Mouse (Mus musculus): ENCODE data around the gene Hnrnpa0. TPM values are rescaled to one million over a fixed set of nuclear protein-coding genes. Genes with fewer than 3 reads are reported as not detected.
"Not testable (repeated sequence)": the region's sequence is repeated elsewhere in the genome, so short reads cannot be mapped to it uniquely, and the experiment has no call there.

Hnrnpa0 gene
- total RNA-seq (2014; fragmentation: Nextera tagmentation) (112 and 130 TPM in 2 replicates), total RNA-seq (2017) (77.9 and 83.8 TPM in 2 replicates)

GRCm38 (mm10) chr13:58128396-58128767 lies at the start of gene Hnrnpa0:
Gene Hnrnpa0 (minus strand): TSS chr13:58128556.
- peak; percentile 71 for ATAC-seq (replicated peaks; ENCODE audit: poor library complexity, severe bottlenecking)

DNA sequence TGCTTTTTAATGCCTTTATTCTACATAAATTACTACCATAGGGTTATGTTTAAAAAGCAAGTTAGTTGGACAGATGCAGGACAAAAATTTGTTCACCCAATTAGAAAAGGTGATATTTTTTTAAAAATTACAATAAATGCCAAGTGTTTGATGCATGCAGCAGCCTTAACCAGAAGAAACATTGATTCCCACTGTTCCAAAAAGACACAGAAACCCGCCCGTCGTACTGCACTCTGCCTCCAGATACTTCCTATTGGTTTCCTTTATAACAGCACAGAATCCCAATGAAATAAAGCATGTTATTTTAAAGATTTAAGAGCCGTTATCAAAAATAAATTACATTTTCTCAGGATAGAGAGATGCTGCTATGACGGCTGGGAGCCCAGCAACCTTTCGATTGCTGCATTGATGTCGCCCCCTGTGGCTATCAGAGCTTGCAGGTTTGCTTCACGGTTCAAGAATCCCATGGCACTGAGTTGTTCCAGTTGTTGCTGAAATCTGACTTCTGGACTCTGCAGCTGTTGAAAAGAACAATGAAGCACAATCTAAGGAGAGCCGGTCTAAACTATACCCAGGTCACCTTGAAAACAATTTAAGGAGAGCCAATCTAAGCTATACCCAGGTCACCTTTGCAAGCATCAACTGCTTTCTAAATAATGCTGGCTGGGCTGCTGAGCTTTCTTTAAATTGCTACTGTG lies 49.3 kb upstream of the Hnrnpa0 start:
- no peak for ATAC-seq (replicated peaks; ENCODE audit: poor library complexity, severe bottlenecking)

DNA sequence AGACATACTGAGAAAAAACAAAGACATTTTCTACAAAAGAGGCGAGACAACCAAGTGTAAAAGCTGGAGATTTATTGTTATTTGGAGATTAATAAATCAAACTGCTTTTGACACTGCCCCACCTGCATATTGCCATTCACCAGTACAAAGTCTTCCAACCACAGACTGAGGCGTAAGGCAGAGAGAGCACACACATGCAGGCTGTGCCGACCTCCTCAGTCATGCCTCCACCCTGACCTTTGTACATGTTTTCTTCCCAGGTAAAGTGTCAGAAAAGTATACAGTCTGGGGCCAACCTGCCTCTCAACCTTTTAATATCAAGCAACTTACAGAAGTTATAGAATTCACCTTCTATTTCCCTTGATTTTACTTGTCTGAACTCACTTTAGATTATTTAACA lies 47.7 kb upstream of the Hnrnpa0 start:
- ATAC-seq (replicated peaks; ENCODE audit: poor library complexity, severe bottlenecking) = no peak

- ATAC-seq (replicated peaks; ENCODE audit: poor library complexity, severe bottlenecking) = no peak
Observed at GRCm38 (mm10) chr13:58168119-58168518, 39.8 kb upstream of the Hnrnpa0 start.

DNA sequence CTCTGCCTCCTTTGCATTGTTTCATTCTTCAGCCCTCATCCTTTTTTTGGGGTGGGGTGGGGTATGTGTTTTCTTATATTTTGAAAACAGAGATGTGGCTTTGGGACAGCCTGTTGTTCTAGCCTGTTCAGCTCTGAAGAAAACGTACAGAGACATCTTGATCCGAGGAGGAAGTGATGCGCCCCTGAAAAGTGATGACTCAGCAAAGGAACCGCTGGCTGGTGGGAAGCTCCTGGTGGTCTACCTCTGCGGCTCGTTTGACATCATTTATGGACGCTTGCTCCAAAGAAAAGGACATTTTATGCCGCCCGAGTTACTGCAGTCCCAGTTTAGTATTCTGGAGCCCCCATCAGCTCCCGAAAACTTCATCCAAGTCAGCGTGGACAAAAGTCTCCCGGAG lies 35.0 kb upstream of the Hnrnpa0 start:
- no peak for ATAC-seq (replicated peaks; ENCODE audit: poor library complexity, severe bottlenecking)

- no peak for ATAC-seq (replicated peaks; ENCODE audit: poor library complexity, severe bottlenecking)
Observed at GRCm38 (mm10) chr13:58160761-58161160, 32.4 kb upstream of the Hnrnpa0 start.

DNA sequence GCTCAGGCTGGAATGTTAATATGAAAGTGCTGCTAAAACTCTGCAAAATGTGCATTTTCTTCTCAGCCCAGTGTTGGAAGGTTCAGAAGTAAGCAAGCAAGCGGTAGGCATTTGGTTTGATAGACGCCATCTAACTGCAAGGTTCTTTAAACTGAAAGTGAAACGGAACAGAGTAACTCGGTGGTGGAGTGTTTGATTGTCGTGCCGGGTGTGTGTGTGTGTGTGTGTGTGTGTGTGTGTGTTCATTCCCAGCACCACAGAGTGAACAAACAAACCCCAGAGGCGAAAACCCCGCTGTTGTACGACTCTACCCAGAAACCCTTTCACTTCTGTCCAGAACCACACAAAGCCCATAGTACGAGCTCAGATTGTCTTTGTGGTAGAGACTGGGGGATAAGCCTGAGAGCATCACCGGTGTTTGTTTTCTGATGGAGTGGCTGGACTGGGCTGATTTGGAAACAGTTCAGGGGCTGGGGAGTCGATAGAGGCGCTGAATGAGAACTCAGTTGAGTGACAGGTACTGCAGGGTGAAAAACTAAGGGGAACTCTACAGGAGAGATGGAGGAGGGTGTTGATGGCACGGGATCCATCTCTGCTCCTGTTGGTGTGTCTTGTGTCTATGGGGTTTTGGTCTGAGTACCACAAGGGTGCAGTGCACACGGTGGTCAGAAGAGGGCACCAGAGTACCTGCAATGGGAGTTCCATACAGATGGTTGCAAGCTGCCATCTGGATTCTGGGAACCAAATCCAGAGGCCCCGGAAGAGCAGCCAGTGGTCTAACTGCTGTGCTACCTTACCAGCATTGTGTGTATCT lies 29.9 kb upstream of the Hnrnpa0 start:
- ATAC-seq (replicated peaks; ENCODE audit: poor library complexity, severe bottlenecking) = peak; percentile 81

DNA sequence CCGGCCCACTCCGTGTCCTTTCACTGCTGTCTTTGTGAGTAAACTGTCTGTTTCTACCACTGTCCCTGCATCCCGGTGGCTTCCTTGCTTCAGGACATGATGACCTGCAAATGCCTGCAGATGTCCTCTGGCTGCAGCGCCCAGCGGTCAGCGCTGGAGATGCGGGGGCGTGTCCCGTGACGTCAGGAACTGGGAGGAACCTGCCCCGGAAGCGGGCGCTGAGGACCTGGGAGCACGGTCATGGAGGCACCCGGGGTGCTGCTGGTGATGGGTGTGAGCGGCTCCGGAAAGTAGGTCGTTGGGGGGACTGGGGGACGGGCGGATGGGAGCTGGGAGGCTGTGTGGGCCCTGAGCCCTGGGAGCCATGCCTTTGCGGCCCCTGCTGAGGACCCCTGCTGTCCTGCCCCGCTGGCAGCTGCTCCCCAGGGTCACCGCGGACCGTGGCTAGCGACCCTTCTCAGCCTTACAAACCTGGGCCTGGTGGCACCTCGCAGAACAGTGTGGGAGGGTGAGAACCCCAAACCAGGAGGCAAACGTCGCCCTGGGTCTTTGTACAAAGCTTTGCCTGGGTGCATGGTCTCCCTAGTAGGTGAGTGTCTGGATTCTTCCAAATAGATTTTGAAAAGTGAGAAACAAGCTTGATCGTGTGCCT lies 29.2 kb upstream of the Hnrnpa0 start, which contains the start of gene Idnk:
Gene Idnk (plus strand): TSS at position 203 of the 652 bp plus-strand sequence.
- ATAC-seq (replicated peaks; ENCODE audit: poor library complexity, severe bottlenecking) = peak; percentile 84

DNA sequence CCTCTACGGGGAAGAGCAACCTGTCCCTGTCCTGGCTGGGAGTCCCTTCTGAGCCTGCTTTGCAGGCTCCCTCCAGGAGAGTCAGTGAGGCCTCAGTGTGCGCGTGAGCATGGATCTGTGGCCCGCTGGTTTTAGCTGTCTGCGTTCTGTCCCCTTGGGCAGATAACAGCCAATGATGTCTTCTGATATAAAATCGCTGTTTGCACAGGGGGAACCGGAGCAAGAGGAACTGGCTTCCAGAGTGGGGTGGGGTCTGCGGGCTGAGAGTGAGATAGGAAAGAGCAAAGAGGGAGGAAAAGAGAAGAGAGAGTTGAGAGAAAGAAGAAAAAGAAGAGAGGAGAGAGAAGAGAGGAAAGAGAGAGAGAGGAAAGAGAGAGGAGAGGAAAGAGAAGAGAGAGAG lies 28.7 kb upstream of the Hnrnpa0 start:
- ATAC-seq (replicated peaks; ENCODE audit: poor library complexity, severe bottlenecking) = no peak

DNA sequence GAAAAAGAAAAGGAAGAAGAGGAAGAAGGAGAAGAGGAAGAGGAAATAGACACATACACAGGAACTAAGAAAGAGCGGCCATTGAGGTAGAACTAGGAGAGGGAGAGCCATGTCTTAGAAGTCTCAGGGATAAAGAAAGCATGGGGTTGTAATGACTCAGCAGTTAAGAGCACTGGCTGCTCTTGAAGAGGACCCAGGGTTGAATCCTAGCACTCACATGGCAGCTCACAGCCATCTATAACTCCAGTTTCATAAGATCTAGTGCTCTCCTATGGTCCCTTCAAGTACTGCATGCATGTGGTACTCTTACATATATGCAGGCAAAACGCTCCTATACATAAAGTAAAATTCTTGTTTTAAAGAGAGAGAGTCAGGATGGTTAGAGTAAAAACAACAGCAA lies 27.7 kb upstream of the Hnrnpa0 start:
- ATAC-seq (replicated peaks; ENCODE audit: poor library complexity, severe bottlenecking) = no peak

GRCm38 (mm10) chr13:58150442-58150841 lies 22.1 kb upstream of the Hnrnpa0 start:
- no peak for ATAC-seq (replicated peaks; ENCODE audit: poor library complexity, severe bottlenecking)

DNA sequence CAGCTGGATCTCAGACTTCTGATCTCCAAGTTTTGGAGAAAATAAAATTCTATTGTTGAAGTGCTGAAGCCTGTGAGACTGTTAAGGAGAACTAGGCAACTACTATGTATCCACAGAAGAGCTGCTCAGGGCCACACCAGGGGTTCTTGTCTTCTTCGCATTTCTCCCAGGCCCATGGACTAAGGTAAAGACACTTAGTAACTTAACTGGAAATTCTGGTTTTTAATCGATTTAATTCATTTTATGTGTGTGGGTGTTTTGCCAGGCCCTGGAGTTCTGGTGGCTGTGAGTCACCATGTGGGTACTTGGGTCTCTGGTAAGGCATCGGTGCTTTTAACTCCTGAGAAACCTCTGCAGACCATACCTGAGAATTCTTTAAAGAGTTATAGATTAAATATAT lies 21.3 kb upstream of the Hnrnpa0 start:
- ATAC-seq (replicated peaks; ENCODE audit: poor library complexity, severe bottlenecking) = no peak

DNA sequence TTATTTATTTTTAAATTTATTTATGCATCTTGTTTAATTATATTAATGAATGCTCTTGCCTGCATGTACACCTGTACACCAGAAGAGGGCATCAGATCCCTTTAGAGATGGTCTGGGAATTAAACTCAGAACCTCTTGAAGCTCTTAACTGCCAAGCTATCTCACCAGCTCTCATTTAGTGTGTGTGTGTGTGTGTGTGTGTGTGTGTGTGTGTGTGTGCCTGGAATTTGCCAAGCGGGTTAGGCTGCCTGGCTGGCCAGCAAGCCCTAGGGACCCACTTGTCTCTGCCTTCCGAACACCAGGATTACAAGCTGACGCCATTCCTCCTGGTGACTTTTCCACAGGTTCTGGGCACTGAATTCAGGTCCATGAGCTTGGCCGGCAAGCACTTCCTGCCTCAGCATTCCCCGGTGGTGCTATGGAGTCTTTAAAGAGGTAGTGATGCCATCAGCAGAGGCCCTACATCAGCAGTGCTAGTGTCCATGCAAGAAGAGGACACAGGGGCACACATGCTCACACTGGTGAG lies 20.7 kb upstream of the Hnrnpa0 start:
- peak; percentile 68 for ATAC-seq (replicated peaks; ENCODE audit: poor library complexity, severe bottlenecking)

GRCm38 (mm10) chr13:58148256-58148831 lies 20.0 kb upstream of the Hnrnpa0 start:
- ATAC-seq (replicated peaks; ENCODE audit: poor library complexity, severe bottlenecking) = peak; percentile 91

DNA sequence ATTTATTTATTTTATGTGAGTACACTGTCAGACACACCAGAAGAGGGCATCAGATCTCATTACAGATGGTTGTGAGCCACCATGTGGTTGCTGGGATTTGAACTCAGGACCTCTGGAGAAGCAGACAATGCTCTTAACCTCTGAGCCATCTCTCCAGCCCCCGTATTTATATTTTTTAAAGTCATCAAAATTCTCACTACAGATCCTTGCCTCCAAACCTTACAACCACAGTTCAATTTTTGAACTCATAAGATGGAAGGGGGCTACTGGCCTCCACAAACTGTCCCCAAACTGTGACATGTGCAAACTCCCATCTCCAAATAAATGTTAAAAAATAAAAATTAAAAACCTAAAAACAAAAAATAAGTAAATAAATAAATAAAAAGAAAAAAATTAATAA lies 19.4 kb upstream of the Hnrnpa0 start:
- ATAC-seq (replicated peaks; ENCODE audit: poor library complexity, severe bottlenecking) = no peak

DNA sequence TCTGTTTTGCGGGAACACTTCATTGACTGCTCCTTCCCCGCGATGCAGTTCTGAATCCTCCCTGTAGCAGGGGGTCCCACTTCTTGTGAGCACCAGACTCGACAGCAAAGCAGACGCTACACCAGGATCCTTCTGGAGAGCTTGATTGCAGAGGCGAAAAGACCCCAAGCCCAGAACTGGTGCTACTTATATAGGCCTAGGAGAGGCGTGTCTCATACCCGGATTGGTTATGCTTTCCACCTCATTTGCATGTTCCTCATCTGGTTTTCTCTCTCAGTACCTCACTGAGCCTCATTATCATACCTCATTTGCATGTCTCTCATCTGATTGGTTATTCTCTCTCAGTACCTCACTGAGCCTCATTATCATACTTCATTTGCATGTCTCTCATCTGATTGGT lies 18.2 kb upstream of the Hnrnpa0 start:
- ATAC-seq (replicated peaks; ENCODE audit: poor library complexity, severe bottlenecking) = not testable (repeated sequence)

GRCm38 (mm10) chr13:58131692-58132091 lies 3.3 kb upstream of the Hnrnpa0 start:
- no peak for ATAC-seq (replicated peaks; ENCODE audit: poor library complexity, severe bottlenecking)

DNA sequence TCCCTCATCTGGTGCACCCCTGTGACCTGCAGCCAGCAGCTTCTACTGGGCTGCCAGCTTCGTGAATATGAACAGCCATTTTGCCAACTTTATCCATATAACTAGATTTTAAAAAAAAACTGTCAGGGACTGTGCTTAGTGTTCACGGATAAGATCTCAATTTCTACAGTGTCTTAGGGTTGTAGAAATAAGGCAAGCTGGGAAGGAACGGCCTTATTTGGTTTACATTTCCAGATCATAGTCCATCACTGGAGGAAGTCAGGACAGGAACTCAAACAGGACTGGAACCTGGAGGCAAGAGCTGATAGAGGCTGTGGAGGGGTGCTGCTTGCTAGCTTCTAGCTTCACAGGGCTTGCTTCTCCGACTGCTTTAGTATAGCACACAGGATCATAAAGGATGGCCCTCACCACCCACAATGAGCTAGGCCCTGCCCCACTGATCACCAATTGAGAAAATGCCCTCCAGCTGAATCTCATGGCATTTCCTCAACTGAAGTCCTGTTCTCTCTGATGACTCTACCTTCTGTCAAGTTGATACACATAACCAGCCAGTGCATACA lies 1.4 kb upstream of the Hnrnpa0 start:
- no peak for ATAC-seq (replicated peaks; ENCODE audit: poor library complexity, severe bottlenecking)

- peak; percentile 77 for ATAC-seq (replicated peaks; ENCODE audit: poor library complexity, severe bottlenecking)
Observed at GRCm38 (mm10) chr13:58128768-58129671, 664 bp upstream of the Hnrnpa0 start.
